Mouse (Mus musculus) embryo, embryonic 10.5 days (tissue): ENCODE results near the gene Styxl1.

ENCODE experiments used
- DNase-seq: peaks from one replicate; pipeline ENCODE4 v3.0.0-alpha.2; 2015; ENCODE audit warnings: low spot score

Styxl1 gene

DNA sequence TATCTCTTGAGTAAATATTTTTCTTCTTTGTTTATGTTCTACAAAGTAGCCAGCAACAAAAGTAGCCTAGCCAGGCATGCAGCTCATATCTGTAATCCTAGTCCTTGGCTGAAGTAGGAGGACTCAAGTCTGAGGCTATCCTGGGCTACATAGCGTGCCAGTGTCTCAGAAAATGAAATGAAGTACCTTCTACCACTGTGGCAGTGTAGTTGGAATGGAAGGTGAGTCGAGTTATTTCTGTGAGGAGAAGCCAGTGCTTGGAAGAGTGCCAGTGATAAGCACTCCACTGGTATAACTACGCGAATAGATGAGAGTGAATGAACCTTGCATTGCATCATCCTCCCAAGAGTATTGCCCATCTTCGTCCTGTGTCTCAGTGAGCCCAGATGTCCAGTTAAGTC is 80.5 kb downstream of the Styxl1 start:
- DNase-seq: no peak
